Mouse (Mus musculus) megakaryocyte-erythroid progenitor cell, adult 5-6 weeks (primary cell): Measurements from ENCODE around the gene Snrnp27. TPM values are rescaled to one million over a fixed set of nuclear protein-coding genes. Genes with fewer than 3 reads are reported as not detected.

Experiments
- ATAC-seq: replicated peaks from 2 replicates; pipeline ENCODE4 v1.8.0; 2016; ENCODE audit warnings: mild to moderate bottlenecking, inconsistent platforms; ENCODE audit not compliant: severe bottlenecking, poor library complexity, low FRiP score, low TSS enrichment
- total RNA-seq, 2 experiments: library from RNA; stranded (forward) in 1 of 2; stranded (reverse) in 1 of 2; fragments of 200-1000, 215-1000 nt in 1 of 2; fragments of >200 nt in 1 of 2; fragmentation: Nextera tagmentation in 1 of 2; gene quantifications; 2 replicates each; pipeline ENCODE4 v1.2.3; 2014 to 2017

Snrnp27 gene
- total RNA-seq, 2 experiments from 2014 or later, result 89.2 to 127 TPM

DNA sequence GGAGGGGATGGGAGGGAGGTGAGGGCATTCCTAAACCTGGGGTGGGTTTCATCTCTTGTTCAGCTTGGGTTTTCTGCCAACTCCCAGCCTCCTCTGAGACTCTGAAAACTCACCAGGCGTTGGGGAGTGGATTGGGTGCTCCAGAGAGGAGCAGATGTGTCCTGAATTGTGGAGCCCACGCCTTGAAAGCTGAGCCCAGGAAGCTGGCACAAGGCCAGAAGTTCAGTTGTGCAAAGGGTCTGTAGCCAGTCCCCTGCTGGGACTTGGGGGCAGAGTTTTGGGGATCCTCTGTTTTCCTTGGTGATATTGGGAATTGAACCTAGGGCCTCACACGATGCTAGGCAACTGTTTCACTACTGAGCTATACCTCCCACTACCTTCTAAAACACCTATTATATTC is 54.2 kb downstream of the Snrnp27 start:
- no peak for ATAC-seq

DNA sequence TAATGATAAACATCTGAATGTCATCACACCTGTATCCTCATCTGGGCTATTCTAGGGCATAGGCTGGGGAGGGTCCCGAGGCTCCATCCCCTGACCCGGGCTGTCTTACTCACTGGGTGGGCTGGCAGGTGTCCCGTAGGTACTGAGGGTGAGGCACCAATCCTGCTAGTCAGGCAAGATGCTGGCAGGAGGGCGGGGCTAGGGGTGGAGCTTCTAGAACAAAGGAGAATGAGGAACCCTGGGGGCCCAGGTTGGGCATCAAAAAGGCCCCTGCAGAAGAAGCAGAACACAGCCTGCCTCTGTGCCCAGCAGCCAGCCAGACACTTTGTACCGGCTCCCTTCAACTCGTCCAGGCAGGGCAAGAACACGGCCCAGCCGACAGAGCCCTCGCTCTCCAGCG is 56.4 kb downstream of the Snrnp27 start, which contains the start of gene Asprv1:
Asprv1 (plus strand) TSS at position 219 of the 400 bp plus-strand sequence.
- ATAC-seq, result no peak

Other genes starting within 250 kb of the Snrnp27 start
- 29.8 and 33.8 TPM in 2 replicates for gene C87436, start 246.1 kb downstream of the Snrnp27 start, total RNA-seq (2014; fragmentation: Nextera tagmentation)
- 12.4 and 21.9 TPM in 2 replicates for gene C87436, start 246.1 kb downstream of the Snrnp27 start, total RNA-seq (2017)
- gene Pcbp1, start 158.2 kb downstream of the Snrnp27 start, total RNA-seq (2014; fragmentation: Nextera tagmentation), result 289 and 315 TPM in 2 replicates
- 118 and 123 TPM in 2 replicates for gene Pcbp1, start 158.2 kb downstream of the Snrnp27 start, total RNA-seq (2017)
- not detected in 2 replicates for gene Asprv1, start 56.4 kb downstream of the Snrnp27 start, total RNA-seq (2014; fragmentation: Nextera tagmentation)
- gene Asprv1, start 56.4 kb downstream of the Snrnp27 start, total RNA-seq (2017), result not detected in 2 replicates
- 7.6 and 19.5 TPM in 2 replicates for gene Mxd1, start 15.4 kb downstream of the Snrnp27 start, total RNA-seq (2014; fragmentation: Nextera tagmentation)
- 14.9 and 16.2 TPM in 2 replicates for gene Mxd1, start 15.4 kb downstream of the Snrnp27 start, total RNA-seq (2017)
- gene Gmcl1, start 48.9 kb upstream of the Snrnp27 start, total RNA-seq (2014; fragmentation: Nextera tagmentation), result 18.7 and 28.4 TPM in 2 replicates
- gene Gmcl1, start 48.9 kb upstream of the Snrnp27 start, total RNA-seq (2017), result 23.4 and 23.7 TPM in 2 replicates
- 8.7 and 10.9 TPM in 2 replicates for gene Anxa4, start 109.1 kb upstream of the Snrnp27 start, total RNA-seq (2014; fragmentation: Nextera tagmentation)
- gene Anxa4, start 109.1 kb upstream of the Snrnp27 start, total RNA-seq (2017), result 15.2 and 19.4 TPM in 2 replicates
- gene Aak1, start 165.0 kb upstream of the Snrnp27 start, total RNA-seq (2014; fragmentation: Nextera tagmentation), result 23.7 and 33.3 TPM in 2 replicates
- gene Aak1, start 165.0 kb upstream of the Snrnp27 start, total RNA-seq (2017), result 7.0 and 7.9 TPM in 2 replicates